14 mouse cellular contexts compared by ENCODE assay signal in the genomic region with DNA sequence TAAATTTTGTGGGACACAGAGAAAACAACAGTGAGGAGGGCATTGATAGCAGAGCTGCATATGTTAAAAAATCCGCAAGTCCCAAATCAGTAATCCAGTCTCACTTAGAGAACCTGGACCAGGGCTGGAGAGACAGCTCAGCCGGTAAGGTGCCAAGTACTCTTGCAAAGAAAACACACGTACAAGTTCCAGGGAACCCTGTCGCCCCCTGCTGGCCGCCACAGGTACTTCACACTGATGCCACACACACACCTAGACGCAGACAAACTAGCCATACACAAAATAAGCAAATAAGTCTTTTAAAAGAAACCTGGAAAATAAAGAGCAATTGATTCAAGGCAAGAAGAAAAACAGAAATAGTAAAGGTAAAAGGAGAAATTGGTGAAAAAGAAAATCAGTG. TPM values are rescaled to one million over a fixed set of nuclear protein-coding genes. Genes with fewer than 3 reads are reported as not detected.
DNase-seq lines count a peak whose midpoint lies in the region; ATAC-seq and TF ChIP-seq lines count a peak whose summit lies in the region.
"Had no signal": no experiment of that assay in that cellular context is flagged by ENCODE, and none has a peak within 500 bp of the region (broad histone marks: within the 10 kb centered on the region; RNA-seq: fewer than 3 reads in every experiment).

No protein-coding gene starts in this region.

- no peaks in the 10 kb centered on the region for H3K36me3 ChIP-seq in thymus, adult 2 months (ENCODE audit: control insufficient read depth, insufficient read depth, low read length)

- no peak for ATAC-seq in CD4-positive, CD25-positive, alpha-beta regulatory T cell, adult 4 months
- ATAC-seq: forebrain, embryonic 16.5 days had no signal

- H3K4me1 ChIP-seq in thymus, adult 2 months (replicated peaks; ENCODE audit: control insufficient read depth, insufficient read depth, low read length) = no peaks in the 10 kb centered on the region

- DNase-seq in CD4-positive, CD25-positive, alpha-beta regulatory T cell, adult 2 months (ENCODE audit: low read depth, low spot score) = peak; percentile 8
- peak; percentile 15 for DNase-seq in kidney, postnatal 10 days
- DNase-seq in kidney, adult 9 months = no peak
- no peak for DNase-seq in thymus, adult 2 months
- DNase-seq in thymus, postnatal 36 days = no peak
- DNase-seq in testis, postnatal 10 days (ENCODE audit: low spot score) = peak; percentile 58
- DNase-seq in spleen, postnatal 4 days (ENCODE audit: low spot score in 2 of 2) = no peak
- DNase-seq: adrenal gland, postnatal 25 days; cerebellum, adult 9-10 months; heart, postnatal 36 days; kidney, adult 8-10 months had no signal

- H3K4me3 ChIP-seq in thymus, adult 2 months (ENCODE audit: control insufficient read depth, insufficient read depth, low read length) = no peak overlapping the region

- no peak for TF ChIP-seq POLR2A in thymus, adult 2 months (IDR thresholded peaks at IDR 0.05; ENCODE audit: control insufficient read depth, extremely low read depth, insufficient read depth, low read length, poor library complexity)

- TF ChIP-seq CTCF in thymus, adult 2 months (IDR thresholded peaks at IDR 0.05; ENCODE audit: borderline replicate concordance, control insufficient read depth, extremely low read depth, insufficient read depth, low read length, poor library complexity) = peak; percentile 43; the same call in 1 of the 2 replicates

- no peak overlapping the region for H3K27ac ChIP-seq in thymus, adult 2 months (ENCODE audit: control insufficient read depth, insufficient read depth, low read length)

- no peaks in the 10 kb centered on the region for H3K27me3 ChIP-seq in thymus, adult 2 months (ENCODE audit: control insufficient read depth, insufficient read depth, low read length)

- 87% methylated on average over 6 of the region's 6 CpGs for WGBS in thymus, adult 2 months

RNA-seq across cellular contexts. Expression of gene Gm8994, which starts 33.6 kb away (rescaled TPM):
- polyA plus RNA-seq in CD4-positive, CD25-positive, alpha-beta regulatory T cell, adult 4 months (2017; shearing (Covaris generic)) = not detected
- 0.08 TPM in 1 of 2 replicates, not detected in the other for polyA plus RNA-seq in thymus, adult 2 months (2012; rRNA removed)
- polyA plus RNA-seq: embryonic facial prominence, embryonic 14.5 days; forebrain, embryonic 16.5 days had no signal

Comparison
In these comparisons a context has a peak if more than half of its experiments do, and no peak if none do; other contexts are left out.
1. DNase-seq: peak in CD4-positive, CD25-positive, alpha-beta regulatory T cell, adult 2 months (single experiment), kidney, postnatal 10 days (single experiment) and testis, postnatal 10 days (single experiment); none in kidney, adult 9 months (single experiment), thymus, adult 2 months (single experiment), thymus, postnatal 36 days (0 of 2) and spleen, postnatal 4 days (0 of 2).